Mouse (Mus musculus): Measurements from ENCODE around the gene Laptm4a.

The Laptm4a gene

GRCm38 (mm10) chr12:8954161-8954561 is 32.7 kb downstream of the Laptm4a start:
- DNase-seq (ENCODE audit: low spot score in 2 of 2): no peak

GRCm38 (mm10) chr12:8961607-8962316 is 40.3 kb downstream of the Laptm4a start:
- no peak for DNase-seq (ENCODE audit: low spot score in 2 of 2)

GRCm38 (mm10) chr12:8969828-8970227 is 48.4 kb downstream of the Laptm4a start:
- no peak for DNase-seq (ENCODE audit: low spot score in 2 of 2)

- peak; percentile 89 to 92 for DNase-seq (ENCODE audit: low spot score in 2 of 2)
Observed at GRCm38 (mm10) chr12:8973820-8974465, 52.5 kb downstream of the Laptm4a start, which contains the start of gene Wdr35. Wdr35 (plus strand) TSS chr12:8973892.

GRCm38 (mm10) chr12:8975076-8975475 is 53.6 kb downstream of the Laptm4a start:
- DNase-seq (ENCODE audit: low spot score in 2 of 2): no peak
